8 mouse cellular contexts compared by ENCODE assay signal in genomic region chr2:28840222-28840951, GRCm38 (mm10). TPM values are rescaled to one million over a fixed set of nuclear protein-coding genes. Genes with fewer than 3 reads are reported as not detected.
A peak's percentile ranks its signal among the peaks of the same experiment; 100 is the strongest.
DNase-seq lines count a peak whose midpoint lies in the region; ATAC-seq lines count a peak whose summit lies in the region.

Gene Gtf3c4 (minus strand): TSS chr2:28840360.
Gene Ddx31 (plus strand): TSS chr2:28840406.

- peaks cover 85% of the 10 kb centered on the region for H3K79me2 ChIP-seq in macrophage (ENCODE audit: inconsistent target)

- peak; percentile 82 for DNase-seq in WW6 (ENCODE audit: low read depth, low spot score)
- DNase-seq in cerebellum, postnatal 4 days (ENCODE audit: low spot score in 2 of 2): peak; percentile 91 to 94
- peak; percentile 94 for DNase-seq in gastrocnemius, adult 18-20 months (ENCODE audit: low spot score)
- DNase-seq in left cerebral cortex, adult 18-20 months (ENCODE audit: low spot score in 2 of 2): peak; percentile 95
- peak; percentile 95 for DNase-seq in right cerebral cortex, adult 18-20 months
- DNase-seq in urinary bladder, postnatal 10 days (ENCODE audit: low spot score): peak; percentile 86

- H3K27ac ChIP-seq in hindbrain, embryonic 16.5 days (ENCODE audit: low read depth, low read length): peak within 1 kb of the TSS; percentile 89
- peak within 1 kb of the TSS; percentile 89 for H3K27ac ChIP-seq in macrophage

- H3K9me3 ChIP-seq in hindbrain, embryonic 16.5 days (ENCODE audit: control insufficient read depth, low read length): no peaks in the 10 kb centered on the region

- H3K9ac ChIP-seq in hindbrain, embryonic 16.5 days (ENCODE audit: low read depth, low read length): peak within 1 kb of the TSS; percentile 91

- H3K4me3 ChIP-seq in hindbrain, embryonic 16.5 days (ENCODE audit: low read length): peak within 1 kb of the TSS; percentile 82
- H3K4me3 ChIP-seq in macrophage (ENCODE audit: inconsistent target): peak within 1 kb of the TSS; percentile 92

- peak within 1 kb of the TSS; percentile 98 for H3K4me2 ChIP-seq in hindbrain, embryonic 16.5 days (ENCODE audit: low read length)

- WGBS in hindbrain, embryonic 16.5 days: under 1% methylated on average over 63 of the region's 63 CpGs
- under 1% methylated on average over 62 of the region's 63 CpGs for WGBS in macrophage (ENCODE audit: missing documents)

- H3K36me3 ChIP-seq in hindbrain, embryonic 16.5 days (ENCODE audit: control insufficient read depth, insufficient read depth, low read length): peaks cover 2% of the 10 kb centered on the region; the same call in 1 of the 2 replicates
- H3K36me3 ChIP-seq in macrophage (ENCODE audit: inconsistent target): peaks cover 8% of the 10 kb centered on the region; the same call in 1 of the 2 replicates

- ATAC-seq in hindbrain, embryonic 16.5 days: peak; percentile 98

- H3K4me1 ChIP-seq in hindbrain, embryonic 16.5 days (ENCODE audit: control insufficient read depth, insufficient read depth, low read depth, low read length): peaks cover 40% of the 10 kb centered on the region

- H3K27me3 ChIP-seq in hindbrain, embryonic 16.5 days (replicated peaks; ENCODE audit: control insufficient read depth, insufficient read depth, low read length): no peaks in the 10 kb centered on the region

RNA-seq across cellular contexts. Expression of gene Gtf3c4, which starts in this region (rescaled TPM):
- total RNA-seq in gastrocnemius, adult 18-20 months (2021): 10 to 100 TPM; 12.7 to 13.1 TPM
- 14.4 and 19.4 TPM in 2 replicates for polyA plus RNA-seq in hindbrain, embryonic 16.5 days (2015; fragmentation: Nextera tagmentation; extraction: Ambion mirVana)
- 10 to 100 TPM; 32.4 to 36.1 TPM for total RNA-seq in left cerebral cortex, adult 18-20 months (2021)
- total RNA-seq in macrophage (2018; cell fraction: chromatin; rRNA removed): 10 to 100 TPM in 15 of 26 experiments, 1 to 10 TPM in 11; 2.3 to 23.6 (median 11.1) TPM
- 10 to 100 TPM in 19 of 26 experiments, 1 to 10 TPM in 7; 7.0 to 23.8 (median 15.2) TPM for total RNA-seq in macrophage (2018; cell fraction: cytosol; rRNA removed)
- 10 to 100 TPM in 18 of 26 experiments, 1 to 10 TPM in 8; 6.6 to 27.4 (median 13.0) TPM for total RNA-seq in macrophage (2018; cell fraction: nucleus; rRNA removed)
- polyA plus RNA-seq in macrophage (2018): 11.5 to 17.4 TPM (median 12.1 TPM) in 3 replicates

RNA-seq across cellular contexts. Expression of gene Ddx31, which starts in this region (rescaled TPM):
- total RNA-seq in gastrocnemius, adult 18-20 months (2021): 1 to 10 TPM; 4.5 to 5.2 TPM
- 13.2 and 17.1 TPM in 2 replicates for polyA plus RNA-seq in hindbrain, embryonic 16.5 days (2015; fragmentation: Nextera tagmentation; extraction: Ambion mirVana)
- total RNA-seq in left cerebral cortex, adult 18-20 months (2021): 1 to 10 TPM; 6.5 to 7.2 TPM
- 10 to 100 TPM; 10.6 to 80.8 (median 40.2) TPM for total RNA-seq in macrophage (2018; cell fraction: chromatin; rRNA removed)
- 10 to 100 TPM in 10 of 26 experiments, 1 to 10 TPM in 16; 4.2 to 12.5 (median 9.3) TPM for total RNA-seq in macrophage (2018; cell fraction: cytosol; rRNA removed)
- total RNA-seq in macrophage (2018; cell fraction: nucleus; rRNA removed): 10 to 100 TPM in 18 of 26 experiments, 1 to 10 TPM in 8; 6.7 to 64.0 (median 23.3) TPM
- 9.6 to 15.8 TPM (median 9.6 TPM) in 3 replicates for polyA plus RNA-seq in macrophage (2018)

Comparison
In these comparisons a context has a peak if more than half of its experiments do, and no peak if none do; other contexts are left out.
1. Peak in every context shown above with its lines: DNase-seq, ATAC-seq, H3K4me3 ChIP-seq and H3K27ac ChIP-seq.